Comparison of ENCODE assay signal across 12 mouse cellular contexts in genomic region chr8:45715330-45716027, GRCm38 (mm10).
DNase-seq lines count a peak whose midpoint lies in the region; ATAC-seq lines count a peak whose summit lies in the region.
"Had no signal": no experiment of that assay in that cellular context is flagged by ENCODE, and none has a peak within 500 bp of the region (broad histone marks: within the 10 kb centered on the region; RNA-seq: fewer than 3 reads in every experiment).

No protein-coding gene starts in this region.

- H3K36me3 ChIP-seq in forebrain, embryonic 15.5 days, result no peaks in the 10 kb centered on the region
- H3K36me3 ChIP-seq in intestine, embryonic 16.5 days (ENCODE audit: control insufficient read depth, insufficient read depth, low read length), result no peaks in the 10 kb centered on the region
- H3K36me3 ChIP-seq in heart, embryonic 10.5 days, result peaks cover 27% of the 10 kb centered on the region
- H3K36me3 ChIP-seq: neural tube, embryonic 13.5 days had no signal

- WGBS in forebrain, embryonic 15.5 days, result 26% methylated on average over 13 of the region's 13 CpGs
- 79% methylated on average over 13 of the region's 13 CpGs for WGBS in intestine, embryonic 16.5 days
- WGBS in heart, embryonic 10.5 days, result 83% methylated on average over 13 of the region's 13 CpGs

- no peak overlapping the region for H3K4me2 ChIP-seq in forebrain, embryonic 15.5 days (replicated peaks)
- no peak overlapping the region for H3K4me2 ChIP-seq in intestine, embryonic 16.5 days (ENCODE audit: low read depth, low read length)
- H3K4me2 ChIP-seq: heart, embryonic 15.5 days; neural tube, embryonic 13.5 days had no signal

- peak; percentile 27 to 32 for DNase-seq in cerebellum, postnatal 14 days
- DNase-seq in cerebellum, adult 18-20 months, result no peak
- DNase-seq in layer of hippocampus, postnatal 14 days (ENCODE audit: low spot score in 2 of 2), result peak; percentile 61 to 83
- DNase-seq in right cerebral cortex, adult 2 months (ENCODE audit: low spot score in 2 of 2), result peak; percentile 73 to 78
- DNase-seq in heart, embryonic 10.5 days (ENCODE audit: low spot score), result no peak
- DNase-seq in adrenal gland, adult (ENCODE audit: inconsistent age in 2 of 2, low spot score in 1 of 2), result no peak
- DNase-seq: adrenal gland, postnatal 14 days; kidney, adult 2 months had no signal

- peaks cover 40% of the 10 kb centered on the region for H3K4me1 ChIP-seq in forebrain, embryonic 15.5 days
- no peaks in the 10 kb centered on the region for H3K4me1 ChIP-seq in intestine, embryonic 16.5 days (ENCODE audit: control insufficient read depth, insufficient read depth, low read length)
- no peaks in the 10 kb centered on the region for H3K4me1 ChIP-seq in heart, embryonic 10.5 days

- H3K4me3 ChIP-seq in forebrain, embryonic 15.5 days, result no peak overlapping the region
- no peak overlapping the region for H3K4me3 ChIP-seq in intestine, embryonic 16.5 days (ENCODE audit: low read length)
- no peak overlapping the region for H3K4me3 ChIP-seq in heart, embryonic 10.5 days
- H3K4me3 ChIP-seq: heart, embryonic 15.5 days; neural tube, embryonic 13.5 days had no signal

- no peaks in the 10 kb centered on the region for H3K9me3 ChIP-seq in forebrain, embryonic 15.5 days
- no peaks in the 10 kb centered on the region for H3K9me3 ChIP-seq in intestine, embryonic 16.5 days (ENCODE audit: control insufficient read depth, low read length)
- H3K9me3 ChIP-seq in heart, embryonic 10.5 days, result no peaks in the 10 kb centered on the region
- H3K9me3 ChIP-seq: heart, embryonic 15.5 days; neural tube, embryonic 13.5 days had no signal

- H3K27ac ChIP-seq in forebrain, embryonic 15.5 days (replicated peaks), result peak overlapping the region; percentile 91
- H3K27ac ChIP-seq in intestine, embryonic 16.5 days (ENCODE audit: low read length), result no peak overlapping the region
- H3K27ac ChIP-seq in heart, embryonic 10.5 days, result no peak overlapping the region

- H3K9ac ChIP-seq in forebrain, embryonic 15.5 days (replicated peaks), result no peak overlapping the region
- no peak overlapping the region for H3K9ac ChIP-seq in intestine, embryonic 16.5 days (ENCODE audit: low read depth, low read length)
- H3K9ac ChIP-seq: heart, embryonic 15.5 days; neural tube, embryonic 13.5 days had no signal

- H3K27me3 ChIP-seq in forebrain, embryonic 15.5 days, result no peaks in the 10 kb centered on the region
- H3K27me3 ChIP-seq in intestine, embryonic 16.5 days (replicated peaks; ENCODE audit: control insufficient read depth, insufficient read depth, low read length), result no peaks in the 10 kb centered on the region
- no peaks in the 10 kb centered on the region for H3K27me3 ChIP-seq in heart, embryonic 10.5 days (ENCODE audit: insufficient read depth, poor library complexity, severe bottlenecking)
- H3K27me3 ChIP-seq: heart, embryonic 15.5 days; neural tube, embryonic 13.5 days had no signal

- peak; percentile 93 for ATAC-seq in forebrain, embryonic 15.5 days (replicated peaks)
- ATAC-seq in intestine, embryonic 16.5 days, result no peak

Comparison
In these comparisons a context has a peak if more than half of its experiments do, and no peak if none do; other contexts are left out.
1. DNase-seq: peak in cerebellum, postnatal 14 days (2 of 2), layer of hippocampus, postnatal 14 days (2 of 2) and right cerebral cortex, adult 2 months (2 of 2); none in cerebellum, adult 18-20 months (0 of 2), heart, embryonic 10.5 days (single experiment) and adrenal gland, adult (0 of 2).